Mouse (Mus musculus): Measurements from ENCODE around the gene Mcm5. TPM values are rescaled to one million over a fixed set of nuclear protein-coding genes. Genes with fewer than 3 reads are reported as not detected.

Gene Mcm5
- polyA plus RNA-seq, 1 experiment from 2014 or later = 103 TPM

Other genes with a start within 250 kb of the Mcm5 start
- not detected in 2 replicates for gene Isx, start 236.4 kb upstream of the Mcm5 start, polyA plus RNA-seq (2016; fragmentation: Nextera tagmentation; extraction: Ambion mirVana)
- 23.8 and 28.4 TPM in 2 replicates for gene Hmgxb4, start 116.2 kb upstream of the Mcm5 start, polyA plus RNA-seq (2016; fragmentation: Nextera tagmentation; extraction: Ambion mirVana)
- 39.3 and 39.8 TPM in 2 replicates for gene Tom1, start 75.9 kb upstream of the Mcm5 start, polyA plus RNA-seq (2016; fragmentation: Nextera tagmentation; extraction: Ambion mirVana)
- 20.0 and 20.1 TPM in 2 replicates for gene Hmox1, start 15.9 kb upstream of the Mcm5 start, polyA plus RNA-seq (2016; fragmentation: Nextera tagmentation; extraction: Ambion mirVana)
- gene Rasd2, start 104.4 kb downstream of the Mcm5 start, polyA plus RNA-seq (2016; fragmentation: Nextera tagmentation; extraction: Ambion mirVana) = 0.13 TPM in 2 replicates

Data from heart, embryonic 12.5 days (tissue).